Mouse (Mus musculus) frontal cortex, postnatal 36 days (tissue): ENCODE data around the gene Ogdh.
"Not testable (repeated sequence)": the region's sequence is repeated elsewhere in the genome, so short reads cannot be mapped to it uniquely, and the experiment has no call there.

Source experiments
- DNase-seq, 2 experiments: peaks; one replicate each; pipeline ENCODE4 v3.0.0; 2022; ENCODE audit warnings: low spot score in 2 of 2

Ogdh gene

GRCm38 (mm10) chr11:6366434-6366833 lies 75.0 kb downstream of the Ogdh start:
- DNase-seq = no peak

GRCm38 (mm10) chr11:6367156-6367555 lies 75.7 kb downstream of the Ogdh start:
- no peak for DNase-seq

- not testable (repeated sequence) for DNase-seq
Measured at GRCm38 (mm10) chr11:6367986-6368385, 76.6 kb downstream of the Ogdh start.

- no peak for DNase-seq
Measured at GRCm38 (mm10) chr11:6371376-6372155, 80.1 kb downstream of the Ogdh start.

- DNase-seq = no peak
Measured at GRCm38 (mm10) chr11:6372784-6373183, 81.4 kb downstream of the Ogdh start.

- no peak for DNase-seq
Measured at GRCm38 (mm10) chr11:6380916-6381315, 89.5 kb downstream of the Ogdh start.

GRCm38 (mm10) chr11:6388126-6388725 lies 96.8 kb downstream of the Ogdh start:
- no peak for DNase-seq

GRCm38 (mm10) chr11:6388726-6389413 lies 97.4 kb downstream of the Ogdh start, which contains the start of gene Zmiz2:
Gene Zmiz2 (plus strand): TSS chr11:6389074.
- peak; percentile 94 to 95 for DNase-seq

GRCm38 (mm10) chr11:6389483-6389921 lies 98.1 kb downstream of the Ogdh start:
- DNase-seq = no peak

- no peak for DNase-seq
Measured at GRCm38 (mm10) chr11:6390376-6391053, 99.1 kb downstream of the Ogdh start.

- no peak for DNase-seq
Measured at GRCm38 (mm10) chr11:6391516-6392276, 100.3 kb downstream of the Ogdh start.

- DNase-seq = no peak
Measured at GRCm38 (mm10) chr11:6392857-6393256, 101.4 kb downstream of the Ogdh start.

GRCm38 (mm10) chr11:6393866-6394265 lies 102.4 kb downstream of the Ogdh start:
- no peak for DNase-seq

GRCm38 (mm10) chr11:6395565-6395964 lies 104.1 kb downstream of the Ogdh start:
- no peak for DNase-seq

- no peak for DNase-seq
Measured at GRCm38 (mm10) chr11:6398141-6398540, 106.7 kb downstream of the Ogdh start.

- peak; percentile 52 to 67 for DNase-seq
Measured at GRCm38 (mm10) chr11:6402515-6403510, 111.4 kb downstream of the Ogdh start.

GRCm38 (mm10) chr11:6403830-6404405 lies 112.5 kb downstream of the Ogdh start:
- DNase-seq = no peak

- DNase-seq = peak in 1 of 2 experiments; percentile 7
Measured at GRCm38 (mm10) chr11:6404699-6405566, 113.5 kb downstream of the Ogdh start.
